Mouse (Mus musculus): ENCODE measurements at regions not wholly inside any gene's neighbourhood (a gene's known extent, or its start where the extent isn't known, plus 50 kb on each side); places are given as distances from the start of the nearest gene placed in this dataset.
"Not testable (repeated sequence)": the region's sequence is repeated elsewhere in the genome, so short reads cannot be mapped to it uniquely, and the experiment has no call there.

GRCm38 (mm10) chr10:22460386-22460785 lies 100.0 kb downstream of the Raet1d start:
- ATAC-seq; H3K4me3 ChIP-seq (ENCODE audit: low read length); H3K36me3 ChIP-seq (ENCODE audit: insufficient read depth, low read length); H3K9ac ChIP-seq (replicated peaks; ENCODE audit: low read length); H3K9me3 ChIP-seq (ENCODE audit: low read length); H3K27ac ChIP-seq; H3K4me1 ChIP-seq (ENCODE audit: insufficient read depth, low read length); DNase-seq (ENCODE audit: low spot score); H3K4me2 ChIP-seq (ENCODE audit: low read depth, low read length); H3K27me3 ChIP-seq (ENCODE audit: insufficient read depth, low read length): not testable (repeated sequence)
- WGBS, result 20% methylated on average over 4 of the region's 4 CpGs

GRCm38 (mm10) chr10:22460818-22461479 lies 100.6 kb downstream of the Raet1d start:
- H3K4me1 ChIP-seq (ENCODE audit: insufficient read depth, low read length); H3K9ac ChIP-seq (replicated peaks; ENCODE audit: low read length); H3K4me3 ChIP-seq (ENCODE audit: low read length); H3K27me3 ChIP-seq (ENCODE audit: insufficient read depth, low read length); H3K27ac ChIP-seq; H3K4me2 ChIP-seq (ENCODE audit: low read depth, low read length); DNase-seq (ENCODE audit: low spot score); H3K9me3 ChIP-seq (ENCODE audit: low read length); H3K36me3 ChIP-seq (ENCODE audit: insufficient read depth, low read length): not testable (repeated sequence)
- WGBS, result 9% methylated on average over 7 of the region's 7 CpGs
- peak; percentile 38; the same call in 1 of the 2 replicates for ATAC-seq

- WGBS, result 18% methylated on average over 4 of the region's 4 CpGs
- not testable (repeated sequence) for DNase-seq (ENCODE audit: low spot score)
Observed at GRCm38 (mm10) chr10:22461480-22462050, 101.2 kb downstream of the Raet1d start.

GRCm38 (mm10) chr10:22471722-22472330 lies 111.5 kb downstream of the Raet1d start:
- peak; percentile 37; the same call in 1 of the 2 replicates for TF ChIP-seq CTCF (IDR thresholded peaks at IDR 0.05; ENCODE audit: low read depth)
- DNase-seq (ENCODE audit: low spot score); H3K27ac ChIP-seq; H3K27me3 ChIP-seq (ENCODE audit: insufficient read depth, low read length); H3K4me1 ChIP-seq (ENCODE audit: insufficient read depth, low read length); H3K4me2 ChIP-seq (ENCODE audit: low read depth, low read length); H3K36me3 ChIP-seq (ENCODE audit: insufficient read depth, low read length); H3K9me3 ChIP-seq (ENCODE audit: low read length); ATAC-seq; H3K4me3 ChIP-seq (ENCODE audit: low read length); H3K9ac ChIP-seq (replicated peaks; ENCODE audit: low read length): not testable (repeated sequence)
- WGBS, result 97% methylated on average over 6 of the region's 6 CpGs

More at GRCm38 (mm10) chr10:22461480-22462050, 101.2 kb downstream of the Raet1d start:
- not testable (repeated sequence) for H3K27me3 ChIP-seq (ENCODE audit: insufficient read depth, low read length); H3K9ac ChIP-seq (replicated peaks; ENCODE audit: low read length); H3K4me3 ChIP-seq (ENCODE audit: low read length); H3K4me2 ChIP-seq (ENCODE audit: low read depth, low read length); H3K36me3 ChIP-seq (ENCODE audit: insufficient read depth, low read length); H3K9me3 ChIP-seq (ENCODE audit: low read length); H3K27ac ChIP-seq; H3K4me1 ChIP-seq (ENCODE audit: insufficient read depth, low read length)
- peak; percentile 77; the same call in 1 of the 2 replicates for ATAC-seq

- DNase-seq (ENCODE audit: low spot score) (peak; percentile 86), ATAC-seq (peak; percentile 88)
- WGBS, result 2% methylated on average over 4 of the region's 4 CpGs
- H3K27ac ChIP-seq; H3K4me1 ChIP-seq (ENCODE audit: insufficient read depth, low read length); H3K9ac ChIP-seq (replicated peaks; ENCODE audit: low read length); H3K4me2 ChIP-seq (ENCODE audit: low read depth, low read length); H3K27me3 ChIP-seq (ENCODE audit: insufficient read depth, low read length); H3K36me3 ChIP-seq (ENCODE audit: insufficient read depth, low read length); H3K4me3 ChIP-seq (ENCODE audit: low read length); H3K9me3 ChIP-seq (ENCODE audit: low read length): not testable (repeated sequence)
- peak; percentile 83 for TF ChIP-seq CTCF (IDR thresholded peaks at IDR 0.05; ENCODE audit: low read depth)
Observed at GRCm38 (mm10) chr10:22479860-22480259, 119.5 kb downstream of the Raet1d start.

GRCm38 (mm10) chr10:22487071-22487470 lies 126.7 kb downstream of the Raet1d start:
- WGBS, result 90% methylated on average over 5 of the region's 5 CpGs
- not testable (repeated sequence) for H3K4me1 ChIP-seq (ENCODE audit: insufficient read depth, low read length); H3K27ac ChIP-seq; H3K4me3 ChIP-seq (ENCODE audit: low read length); H3K9me3 ChIP-seq (ENCODE audit: low read length); H3K4me2 ChIP-seq (ENCODE audit: low read depth, low read length); H3K27me3 ChIP-seq (ENCODE audit: insufficient read depth, low read length); H3K9ac ChIP-seq (replicated peaks; ENCODE audit: low read length); ATAC-seq; H3K36me3 ChIP-seq (ENCODE audit: insufficient read depth, low read length); DNase-seq (ENCODE audit: low spot score)

GRCm38 (mm10) chr10:22491806-22492347 lies 131.5 kb downstream of the Raet1d start:
- not testable (repeated sequence) for H3K36me3 ChIP-seq (ENCODE audit: insufficient read depth, low read length); H3K4me1 ChIP-seq (ENCODE audit: insufficient read depth, low read length); H3K27me3 ChIP-seq (ENCODE audit: insufficient read depth, low read length); H3K9me3 ChIP-seq (ENCODE audit: low read length); H3K9ac ChIP-seq (replicated peaks; ENCODE audit: low read length); DNase-seq (ENCODE audit: low spot score); H3K4me2 ChIP-seq (ENCODE audit: low read depth, low read length); H3K27ac ChIP-seq; H3K4me3 ChIP-seq (ENCODE audit: low read length)
- 79% methylated on average over 9 of the region's 11 CpGs for WGBS
- peak; percentile 51 for ATAC-seq
